Mouse (Mus musculus): ENCODE results near the gene Asf1b. TPM values are rescaled to one million over a fixed set of nuclear protein-coding genes. Genes with fewer than 3 reads are reported as not detected.
A peak's percentile ranks its signal among the peaks of the same experiment; 100 is the strongest.

The Asf1b gene
- polyA plus RNA-seq, 1 experiment from 2014 or later, result 80.8 TPM

DNA sequence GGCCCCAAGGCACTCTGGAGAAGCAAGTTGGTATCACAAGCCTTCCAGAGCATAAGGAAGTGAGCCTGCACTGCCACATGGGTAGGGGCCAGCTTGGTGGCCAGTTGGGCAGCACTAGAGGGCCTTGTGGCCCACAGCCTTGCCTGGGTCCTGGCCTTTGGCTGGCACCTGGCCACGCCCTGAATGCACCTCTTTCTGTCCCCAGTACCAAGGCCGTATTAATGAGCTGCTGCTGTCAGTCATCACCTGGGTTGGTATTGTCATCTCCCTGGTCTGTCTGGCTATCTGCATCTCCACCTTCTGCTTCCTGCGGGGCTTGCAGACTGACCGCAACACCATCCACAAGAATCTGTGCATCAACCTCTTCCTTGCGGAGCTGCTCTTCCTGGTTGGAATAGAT is 21.1 kb upstream of the Asf1b start:
- no peak overlapping the region for H3K27ac ChIP-seq
- WGBS, result 79% methylated on average over 5 of the region's 5 CpGs
- DNase-seq (ENCODE audit: low spot score), result no peak
- no peaks in the 10 kb centered on the region for H3K9me3 ChIP-seq
- 0 out of 2 replicates have a peak, but pooled peaks cover 5% of the 10 kb centered on the region for H3K4me1 ChIP-seq
- H3K4me3 ChIP-seq, result no peak overlapping the region
- no peaks in the 10 kb centered on the region for H3K27me3 ChIP-seq (ENCODE audit: insufficient read depth, poor library complexity, severe bottlenecking)
- peaks cover 100% of the 10 kb centered on the region for H3K36me3 ChIP-seq

DNA sequence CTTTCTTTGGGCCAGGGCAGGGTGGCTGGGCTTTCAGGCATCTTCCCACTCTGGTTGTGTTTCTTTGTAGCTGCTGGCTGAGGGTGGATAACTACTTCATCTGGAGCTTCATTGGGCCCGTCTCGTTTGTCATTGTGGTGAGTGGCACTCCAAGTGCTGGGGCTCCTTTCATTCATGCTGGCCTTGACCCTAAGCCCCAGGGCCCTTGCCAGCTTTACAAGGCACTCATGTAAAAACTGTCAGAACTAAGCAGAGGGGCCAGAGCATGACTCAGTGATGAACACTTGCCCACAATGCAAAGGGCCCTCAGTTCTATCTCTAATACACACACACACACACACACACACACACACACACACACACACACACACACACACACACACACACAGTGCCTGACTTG is 20.3 kb upstream of the Asf1b start:
- 89% methylated on average over 2 of the region's 2 CpGs for WGBS
- H3K27me3 ChIP-seq (ENCODE audit: insufficient read depth, poor library complexity, severe bottlenecking), result no peaks in the 10 kb centered on the region
- DNase-seq (ENCODE audit: low spot score), result no peak
- no peak overlapping the region for H3K4me3 ChIP-seq
- H3K27ac ChIP-seq, result no peak overlapping the region
- peaks cover 98% of the 10 kb centered on the region for H3K36me3 ChIP-seq
- H3K4me1 ChIP-seq, result peaks cover 10% of the 10 kb centered on the region; the same call in 1 of the 2 replicates
- no peaks in the 10 kb centered on the region for H3K9me3 ChIP-seq

DNA sequence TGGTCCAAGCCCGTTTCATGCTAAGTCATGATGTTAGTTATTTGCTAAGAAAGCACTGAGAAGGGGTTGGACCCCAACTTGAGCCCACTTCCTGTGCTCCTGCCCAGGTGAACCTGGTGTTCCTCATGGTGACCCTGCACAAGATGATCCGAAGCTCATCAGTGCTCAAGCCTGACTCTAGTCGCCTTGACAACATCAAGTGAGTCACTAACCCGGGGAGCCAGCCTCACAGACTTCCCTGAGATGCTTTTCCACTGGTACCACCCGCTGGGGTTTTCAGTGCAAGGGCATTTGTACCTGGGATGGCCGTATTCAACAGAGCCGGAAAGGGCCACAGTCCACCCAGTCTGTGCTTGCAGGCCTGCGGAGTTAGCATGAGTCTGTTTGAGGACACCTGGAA is 19.9 kb upstream of the Asf1b start:
- Histone ChIP-seq H3K4me3 (no peak overlapping the region), H3K9me3 (no peaks in the 10 kb centered on the region), H3K4me1 (peaks cover 10% of the 10 kb centered on the region; the same call in 1 of the 2 replicates), H3K36me3 (peaks cover 97% of the 10 kb centered on the region), H3K27ac (no peak overlapping the region), H3K27me3 (ENCODE audit: insufficient read depth, poor library complexity, severe bottlenecking) (no peaks in the 10 kb centered on the region)
- no peak for DNase-seq (ENCODE audit: low spot score)
- WGBS, result 87% methylated on average over 8 of the region's 8 CpGs

DNA sequence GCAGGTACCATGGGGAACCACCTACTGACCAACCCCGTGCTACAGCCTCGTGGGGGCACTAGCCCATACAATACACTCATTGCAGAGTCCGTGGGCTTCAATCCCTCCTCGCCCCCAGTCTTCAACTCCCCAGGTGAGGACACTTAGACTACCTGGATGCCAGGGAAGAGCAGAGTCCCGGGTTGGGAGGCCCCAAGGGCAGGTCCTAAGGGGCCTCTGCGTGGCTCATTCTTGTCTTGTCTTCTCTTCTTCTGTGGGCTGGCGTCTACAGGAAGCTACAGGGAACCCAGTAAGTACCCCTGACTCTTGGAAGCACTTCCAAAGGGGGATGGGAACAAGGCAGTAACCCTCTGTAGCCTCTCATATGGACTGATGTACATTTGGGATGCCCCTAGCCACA is 17.7 kb upstream of the Asf1b start:
- H3K27ac ChIP-seq, result no peak overlapping the region
- no peak overlapping the region for H3K4me3 ChIP-seq
- H3K9me3 ChIP-seq, result no peaks in the 10 kb centered on the region
- DNase-seq (ENCODE audit: low spot score), result peak; percentile 73
- peaks cover 75% of the 10 kb centered on the region for H3K36me3 ChIP-seq
- H3K27me3 ChIP-seq (ENCODE audit: insufficient read depth, poor library complexity, severe bottlenecking), result no peaks in the 10 kb centered on the region
- peaks cover 10% of the 10 kb centered on the region; the same call in 1 of the 2 replicates for H3K4me1 ChIP-seq
- WGBS, result 83% methylated on average over 7 of the region's 7 CpGs

GRCm38 (mm10) chr8:83938330-83938729 is 17.0 kb upstream of the Asf1b start:
- no peaks in the 10 kb centered on the region for H3K9me3 ChIP-seq
- H3K36me3 ChIP-seq, result peaks cover 68% of the 10 kb centered on the region
- 92% methylated on average over 15 of the region's 15 CpGs for WGBS
- H3K4me1 ChIP-seq, result peaks cover 10% of the 10 kb centered on the region; the same call in 1 of the 2 replicates
- H3K4me3 ChIP-seq, result no peak overlapping the region
- H3K27ac ChIP-seq, result no peak overlapping the region
- peak; percentile 68 for DNase-seq (ENCODE audit: low spot score)
- no peaks in the 10 kb centered on the region for H3K27me3 ChIP-seq (ENCODE audit: insufficient read depth, poor library complexity, severe bottlenecking)

DNA sequence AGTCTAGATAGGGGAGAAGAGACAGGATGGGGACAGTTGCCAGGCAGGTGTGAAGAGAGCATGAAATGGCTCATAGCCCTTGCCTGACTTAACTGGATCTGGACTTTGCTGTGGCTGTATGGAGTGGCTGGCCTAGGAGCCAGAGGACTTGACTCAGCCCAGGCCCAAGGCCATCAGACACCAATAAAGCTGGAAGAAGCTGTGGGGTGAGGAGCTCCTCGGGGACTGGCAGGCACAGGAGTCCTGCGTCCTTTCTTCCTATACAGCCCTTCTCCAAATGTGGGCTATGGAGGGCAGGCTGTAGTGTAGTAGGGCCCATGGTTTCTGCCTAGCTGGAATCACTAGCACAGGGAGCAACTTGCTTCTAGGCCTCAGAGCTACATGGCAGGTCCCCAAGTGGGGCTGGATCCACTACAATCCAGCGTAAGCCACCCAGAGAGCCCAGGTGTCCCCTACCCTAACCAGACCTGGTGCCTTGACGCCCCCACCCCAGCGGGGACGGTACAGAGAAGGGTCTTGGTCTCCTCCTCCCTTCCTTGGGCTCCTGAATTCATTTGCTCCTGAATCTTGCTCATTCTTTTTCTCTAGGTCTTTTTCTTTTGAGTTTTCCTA is 14.1 kb upstream of the Asf1b start:
- H3K36me3 ChIP-seq, result peaks cover 39% of the 10 kb centered on the region
- H3K27ac ChIP-seq, result no peak overlapping the region
- no peaks in the 10 kb centered on the region for H3K27me3 ChIP-seq (ENCODE audit: insufficient read depth, poor library complexity, severe bottlenecking)
- H3K4me3 ChIP-seq, result no peak overlapping the region
- peaks cover 10% of the 10 kb centered on the region; the same call in 1 of the 2 replicates for H3K4me1 ChIP-seq
- 69% methylated on average over 6 of the region's 6 CpGs for WGBS
- DNase-seq (ENCODE audit: low spot score), result no peak
- H3K9me3 ChIP-seq, result no peaks in the 10 kb centered on the region

DNA sequence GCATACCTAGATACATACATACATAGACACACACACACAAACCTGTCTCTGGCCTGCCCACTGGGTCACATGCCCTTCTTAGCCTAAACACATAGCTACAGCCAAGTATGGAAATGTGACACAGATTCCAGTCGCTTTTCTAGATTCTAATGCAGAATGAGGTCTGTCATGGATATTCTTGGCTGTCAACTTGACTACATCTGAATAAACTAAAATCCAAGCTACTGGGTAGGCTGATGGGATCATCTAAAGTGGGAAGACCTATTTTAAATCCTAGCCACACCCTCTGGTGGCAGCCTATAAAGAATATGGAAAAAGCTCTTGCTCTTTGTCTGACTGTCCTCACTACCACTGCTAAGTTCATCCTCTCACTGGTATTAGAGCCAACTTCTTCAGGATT is 12.9 kb upstream of the Asf1b start:
- DNase-seq (ENCODE audit: low spot score), result no peak
- H3K27ac ChIP-seq, result no peak overlapping the region
- no peaks in the 10 kb centered on the region for H3K9me3 ChIP-seq
- no peaks in the 10 kb centered on the region for H3K27me3 ChIP-seq (ENCODE audit: insufficient read depth, poor library complexity, severe bottlenecking)
- H3K4me1 ChIP-seq, result peaks cover 10% of the 10 kb centered on the region; the same call in 1 of the 2 replicates
- H3K36me3 ChIP-seq, result peaks cover 26% of the 10 kb centered on the region
- 77% methylated on average over 1 of the region's 1 CpGs for WGBS
- no peak overlapping the region for H3K4me3 ChIP-seq

DNA sequence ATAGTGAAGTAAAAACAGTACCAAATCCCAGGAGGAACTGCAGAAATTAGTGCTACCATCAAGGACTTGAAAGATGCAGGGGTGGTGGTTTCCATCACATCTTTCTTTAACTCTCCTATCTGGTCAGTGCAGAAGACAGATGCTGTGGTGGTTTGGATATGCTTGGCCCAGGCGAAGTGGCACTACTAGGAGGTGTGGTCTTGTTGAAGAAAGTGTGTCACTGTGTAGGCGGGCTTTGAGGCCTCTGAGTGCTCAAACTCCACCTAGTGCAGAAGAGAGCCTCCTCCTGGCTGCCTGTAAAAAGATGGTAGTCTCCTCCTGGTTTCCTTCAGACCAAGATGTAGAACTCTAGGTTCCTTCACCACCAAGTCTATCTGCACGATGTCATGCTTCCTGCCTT is 9.8 kb upstream of the Asf1b start:
- H3K9me3 ChIP-seq, result no peaks in the 10 kb centered on the region
- DNase-seq (ENCODE audit: low spot score), result no peak
- no peaks in the 10 kb centered on the region for H3K4me1 ChIP-seq
- no peaks in the 10 kb centered on the region for H3K27me3 ChIP-seq (ENCODE audit: insufficient read depth, poor library complexity, severe bottlenecking)
- no peak overlapping the region for H3K4me3 ChIP-seq
- 55% methylated on average over 3 of the region's 3 CpGs for WGBS
- no peaks in the 10 kb centered on the region for H3K36me3 ChIP-seq
- H3K27ac ChIP-seq, result no peak overlapping the region

GRCm38 (mm10) chr8:83954749-83955105 is 580 bp upstream of the Asf1b start:
- no peaks in the 10 kb centered on the region for H3K36me3 ChIP-seq
- no peaks in the 10 kb centered on the region for H3K9me3 ChIP-seq
- WGBS, result 2% methylated on average over 14 of the region's 14 CpGs
- H3K4me3 ChIP-seq, result peak overlapping the region; percentile 82
- peaks cover 20% of the 10 kb centered on the region for H3K4me1 ChIP-seq
- no peaks in the 10 kb centered on the region for H3K27me3 ChIP-seq (ENCODE audit: insufficient read depth, poor library complexity, severe bottlenecking)
- DNase-seq (ENCODE audit: low spot score), result no peak
- H3K27ac ChIP-seq, result peak overlapping the region; percentile 68

DNA sequence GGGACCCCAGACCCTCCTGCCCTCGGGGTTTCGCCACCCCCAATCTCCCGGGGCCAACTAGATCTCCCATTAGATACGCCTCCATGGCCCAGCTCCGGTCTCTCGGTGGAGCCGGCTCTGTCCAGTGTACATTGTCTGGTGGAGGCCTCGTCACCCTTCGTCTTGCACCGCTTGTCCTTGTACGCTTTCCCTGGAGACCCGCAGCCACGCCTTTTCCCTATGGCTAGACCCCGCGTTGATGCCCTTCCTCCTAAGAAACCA is 581 bp downstream of the Asf1b start:
- H3K4me3 ChIP-seq, result peak overlapping the region; percentile 82
- H3K27me3 ChIP-seq (ENCODE audit: insufficient read depth, poor library complexity, severe bottlenecking), result no peaks in the 10 kb centered on the region
- H3K27ac ChIP-seq, result peak overlapping the region; percentile 86
- H3K36me3 ChIP-seq, result no peaks in the 10 kb centered on the region
- H3K4me1 ChIP-seq, result peaks cover 20% of the 10 kb centered on the region
- 3% methylated on average over 15 of the region's 15 CpGs for WGBS
- DNase-seq (ENCODE audit: low spot score), result no peak
- no peaks in the 10 kb centered on the region for H3K9me3 ChIP-seq

- Histone ChIP-seq H3K4me1 (peaks cover 20% of the 10 kb centered on the region), H3K27ac (no peak overlapping the region), H3K4me3 (peak overlapping the region; percentile 82), H3K36me3 (no peaks in the 10 kb centered on the region), H3K9me3 (no peaks in the 10 kb centered on the region), H3K27me3 (ENCODE audit: insufficient read depth, poor library complexity, severe bottlenecking) (no peaks in the 10 kb centered on the region)
- DNase-seq (ENCODE audit: low spot score), result no peak
- WGBS, result 17% methylated on average over 1 of the region's 1 CpGs
These were observed 1.5 kb downstream of the Asf1b start for GRCm38 (mm10) chr8:83956789-83957188.

- 87% methylated on average over 5 of the region's 5 CpGs for WGBS
- Histone ChIP-seq H3K27ac (no peak overlapping the region), H3K9me3 (no peaks in the 10 kb centered on the region), H3K4me3 (no peak overlapping the region), H3K36me3 (peaks cover 45% of the 10 kb centered on the region), H3K4me1 (no peaks in the 10 kb centered on the region), H3K27me3 (ENCODE audit: insufficient read depth, poor library complexity, severe bottlenecking) (no peaks in the 10 kb centered on the region)
- DNase-seq (ENCODE audit: low spot score), result no peak
These were observed 8.9 kb downstream of the Asf1b start for GRCm38 (mm10) chr8:83964015-83964765.

DNA sequence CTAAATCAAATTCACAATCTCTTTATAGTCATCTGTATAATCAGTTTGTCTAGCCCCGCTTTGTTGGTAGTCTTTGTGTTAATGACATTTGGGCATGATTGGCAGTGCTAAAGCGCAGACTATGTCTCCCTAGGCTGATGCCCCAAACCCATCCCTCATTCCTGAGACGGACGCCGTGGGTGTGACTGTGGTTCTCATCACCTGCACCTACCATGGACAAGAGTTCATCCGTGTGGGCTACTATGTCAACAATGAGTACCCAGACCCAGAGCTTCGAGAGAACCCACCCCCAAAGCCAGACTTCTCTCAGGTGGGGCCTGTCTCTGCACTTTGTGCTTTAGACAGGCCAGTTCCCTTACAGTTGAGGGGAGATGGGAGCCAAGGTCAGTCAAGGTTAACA is 12.4 kb downstream of the Asf1b start:
- DNase-seq (ENCODE audit: low spot score), result no peak
- WGBS, result 91% methylated on average over 7 of the region's 7 CpGs
- Histone ChIP-seq H3K27me3 (ENCODE audit: insufficient read depth, poor library complexity, severe bottlenecking) (no peaks in the 10 kb centered on the region), H3K27ac (no peak overlapping the region), H3K36me3 (peaks cover 55% of the 10 kb centered on the region), H3K4me1 (peaks cover 11% of the 10 kb centered on the region), H3K4me3 (no peak overlapping the region), H3K9me3 (no peaks in the 10 kb centered on the region)

DNA sequence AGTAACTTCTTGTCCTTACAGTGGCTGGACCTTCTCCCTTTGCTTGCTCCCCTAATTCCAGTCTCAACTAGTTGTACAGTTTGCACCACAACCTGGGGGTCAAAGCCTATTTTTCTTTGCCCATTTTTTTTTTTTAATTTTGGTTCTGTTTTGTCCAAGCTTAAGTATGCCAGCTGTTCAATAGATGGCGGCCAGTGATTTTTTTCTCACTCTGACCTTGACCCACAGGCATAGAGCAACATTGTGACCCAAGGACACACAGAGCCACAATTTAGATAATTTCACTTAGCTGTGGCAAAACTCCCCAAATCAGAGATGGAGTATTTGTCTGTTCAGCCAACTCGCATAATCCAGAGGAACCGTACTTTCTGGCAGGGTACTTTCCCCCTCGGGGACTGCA is 15.8 kb downstream of the Asf1b start:
- Histone ChIP-seq H3K36me3 (peaks cover 37% of the 10 kb centered on the region), H3K4me3 (no peak overlapping the region), H3K9me3 (no peaks in the 10 kb centered on the region), H3K27ac (no peak overlapping the region), H3K27me3 (ENCODE audit: insufficient read depth, poor library complexity, severe bottlenecking) (no peaks in the 10 kb centered on the region), H3K4me1 (peaks cover 29% of the 10 kb centered on the region)
- WGBS, result 89% methylated on average over 4 of the region's 4 CpGs
- DNase-seq (ENCODE audit: low spot score), result no peak
